Mouse (Mus musculus) lung, embryonic 15.5 days (tissue): ENCODE results near the gene Cfdp1. TPM values are rescaled to one million over a fixed set of nuclear protein-coding genes. Genes with fewer than 3 reads are reported as not detected.

Experiments used
- ATAC-seq: fragments of 200-750 bp; cut with Nextera tagmentation; 2 replicates; pipeline ENCODE4 v1.8.0; 2017; ENCODE audit warnings: moderate number of reproducible peaks, borderline replicate concordance; ENCODE audit not compliant: low FRiP score, low TSS enrichment; ENCODE audit errors: extremely low read depth
- H3K27ac ChIP-seq: fragments of 300-500 bp; sonication (generic); 2 replicates; pipeline ENCODE4 v1.5.1; 2015; ENCODE audit warnings: moderate library complexity, mild to moderate bottlenecking, inconsistent platforms
- H3K27me3 ChIP-seq: fragments of 300-500 bp; sonication (generic); 2 replicates; pipeline ENCODE4 v1.6.1; 2015; ENCODE audit warnings: inconsistent platforms
- H3K36me3 ChIP-seq: fragments of 300-500 bp; sonication (generic); 2 replicates; pipeline ENCODE4 v1.6.1; 2015; ENCODE audit warnings: inconsistent platforms
- H3K4me1 ChIP-seq: fragments of 300-500 bp; sonication (generic); 2 replicates; pipeline ENCODE4 v1.6.1; 2015; ENCODE audit warnings: inconsistent platforms
- H3K4me2 ChIP-seq: fragments of 300-500 bp; sonication (generic); 2 replicates; pipeline ENCODE4 v1.6.1; 2015; ENCODE audit warnings: inconsistent platforms, mild to moderate bottlenecking, moderate library complexity
- H3K4me3 ChIP-seq: fragments of 300-500 bp; sonication (generic); 2 replicates; pipeline ENCODE4 v1.5.1; 2015; ENCODE audit warnings: mild to moderate bottlenecking, inconsistent platforms
- H3K9ac ChIP-seq: fragments of 300-500 bp; sonication (generic); 2 replicates; pipeline ENCODE4 v1.6.1; 2015; ENCODE audit warnings: inconsistent platforms
- H3K9me3 ChIP-seq: fragments of 300-500 bp; sonication (generic); 2 replicates; pipeline ENCODE4 v1.6.1; 2016; ENCODE audit warnings: inconsistent platforms
- WGBS: fragments of 180-500 bp; shearing (Covaris S2); methylation state at CpG from one replicate; pipeline ENCODE4 v1.1.7; 2015; 5-methylcytosine and 5-hydroxymethylcytosine counted together
- polyA plus RNA-seq: library from polyadenylated mRNA; unstranded; fragments of >200 nt; fragmentation: Nextera tagmentation; extraction: Ambion mirVana; gene quantifications from 2 replicates; pipeline ENCODE4 v1.2.1, GENCODE M21; 2015

The Cfdp1 gene
- polyA plus RNA-seq, 1 experiment from 2014 or later: 203 TPM

DNA sequence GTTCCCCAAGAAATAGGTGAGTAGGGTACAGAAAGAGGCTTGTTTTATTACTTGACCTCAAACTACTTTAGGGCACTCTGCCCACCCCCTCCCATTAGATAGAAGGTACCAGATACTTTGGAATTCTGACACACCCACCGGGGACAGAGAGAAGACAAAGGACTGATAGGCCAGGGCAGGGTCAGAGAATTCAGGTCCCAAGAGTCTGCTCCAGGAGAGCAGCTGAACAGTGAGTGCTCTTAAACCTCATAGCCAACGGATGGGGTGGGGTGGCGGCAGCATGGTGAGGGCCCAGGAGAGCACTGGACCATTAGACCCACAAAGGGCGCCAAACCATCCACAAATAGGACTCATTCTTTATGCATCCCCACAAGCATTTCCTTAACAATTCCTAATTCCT is 88.5 kb downstream of the Cfdp1 start:
- no peak overlapping the region for H3K27ac ChIP-seq
- peaks cover 5% of the 10 kb centered on the region for H3K4me1 ChIP-seq
- no peak for ATAC-seq
- no peaks in the 10 kb centered on the region for H3K9me3 ChIP-seq
- H3K4me2 ChIP-seq: no peak overlapping the region
- H3K4me3 ChIP-seq: no peak overlapping the region
- H3K9ac ChIP-seq: no peak overlapping the region
- no peaks in the 10 kb centered on the region for H3K27me3 ChIP-seq
- WGBS: 87% methylated on average over 4 of the region's 4 CpGs
- peaks cover 27% of the 10 kb centered on the region for H3K36me3 ChIP-seq

DNA sequence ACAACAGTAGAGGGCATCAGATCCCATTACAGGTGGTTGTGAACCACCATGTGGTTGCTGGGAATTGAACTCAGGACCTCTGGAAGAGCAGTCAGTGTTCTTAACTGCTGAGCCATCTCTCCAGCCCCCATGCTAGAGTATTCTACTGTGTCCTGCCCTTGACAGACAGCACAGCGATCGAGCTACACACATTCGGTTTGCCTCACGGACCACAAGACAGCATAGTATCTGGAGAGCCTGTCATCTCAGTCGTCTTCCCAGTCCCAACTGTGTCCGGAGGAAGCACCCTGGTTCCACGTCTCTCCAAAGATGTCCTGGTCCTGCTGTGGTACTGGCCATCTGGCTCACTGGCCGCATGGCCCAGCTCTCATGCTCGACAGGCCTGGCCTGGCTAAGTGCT is 89.0 kb downstream of the Cfdp1 start:
- Histone ChIP-seq H3K4me3 (no peak overlapping the region), H3K9ac (no peak overlapping the region), H3K27me3 (no peaks in the 10 kb centered on the region), H3K27ac (no peak overlapping the region), H3K36me3 (peaks cover 27% of the 10 kb centered on the region), H3K4me1 (peaks cover 2% of the 10 kb centered on the region), H3K4me2 (no peak overlapping the region), H3K9me3 (no peaks in the 10 kb centered on the region)
- no peak for ATAC-seq
- 95% methylated on average over 9 of the region's 9 CpGs for WGBS

DNA sequence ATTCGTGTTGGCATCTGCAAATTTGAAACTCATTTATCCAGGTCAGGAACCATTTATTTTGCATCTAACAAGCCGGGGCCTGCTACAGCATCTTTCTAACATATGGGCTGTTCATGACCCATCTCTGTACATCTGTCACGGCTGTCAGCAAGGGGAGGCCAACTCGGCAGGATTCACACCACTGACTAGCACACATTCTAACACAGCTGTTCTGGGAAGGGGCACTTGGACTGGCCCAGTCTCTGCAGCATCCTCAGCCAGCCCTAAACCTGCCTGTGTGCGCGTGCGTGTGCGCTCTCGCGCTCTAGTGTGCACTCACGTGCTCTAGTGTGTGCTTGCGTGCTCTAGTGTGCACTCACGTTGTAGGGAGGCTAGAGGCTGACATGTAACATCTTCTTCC is 93.4 kb downstream of the Cfdp1 start:
- Histone ChIP-seq H3K4me2 (no peak overlapping the region), H3K27ac (no peak overlapping the region), H3K4me1 (no peaks in the 10 kb centered on the region), H3K9me3 (no peaks in the 10 kb centered on the region), H3K27me3 (no peaks in the 10 kb centered on the region), H3K36me3 (peaks cover 5% of the 10 kb centered on the region; the same call in 1 of the 2 replicates), H3K9ac (no peak overlapping the region), H3K4me3 (no peak overlapping the region)
- WGBS: 76% methylated on average over 13 of the region's 13 CpGs
- no peak for ATAC-seq

DNA sequence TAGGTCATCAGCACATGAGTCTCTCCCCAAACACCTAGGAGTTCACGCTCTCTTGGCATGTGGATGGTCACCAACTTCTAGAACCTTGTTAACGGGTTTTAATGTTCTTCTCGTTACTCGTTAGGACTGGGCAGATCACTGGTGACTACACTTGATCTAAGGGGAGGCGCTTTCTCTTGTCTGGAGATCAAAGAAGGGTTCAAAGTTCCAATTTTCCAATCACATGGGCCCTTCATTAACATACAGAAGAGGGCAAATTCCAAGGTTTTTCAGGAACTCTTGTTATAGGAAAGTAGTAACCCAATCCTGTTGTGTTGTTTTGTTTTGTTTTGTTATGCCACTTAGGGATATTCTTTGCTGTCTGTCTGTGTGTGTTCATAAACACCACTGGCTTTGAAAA is 95.3 kb downstream of the Cfdp1 start:
- Histone ChIP-seq H3K27me3 (no peaks in the 10 kb centered on the region), H3K4me3 (no peak overlapping the region), H3K27ac (no peak overlapping the region), H3K4me2 (no peak overlapping the region), H3K9me3 (no peaks in the 10 kb centered on the region), H3K9ac (no peak overlapping the region), H3K4me1 (peaks cover 14% of the 10 kb centered on the region), H3K36me3 (no peaks in the 10 kb centered on the region)
- 86% methylated on average over 5 of the region's 5 CpGs for WGBS
- ATAC-seq: no peak

DNA sequence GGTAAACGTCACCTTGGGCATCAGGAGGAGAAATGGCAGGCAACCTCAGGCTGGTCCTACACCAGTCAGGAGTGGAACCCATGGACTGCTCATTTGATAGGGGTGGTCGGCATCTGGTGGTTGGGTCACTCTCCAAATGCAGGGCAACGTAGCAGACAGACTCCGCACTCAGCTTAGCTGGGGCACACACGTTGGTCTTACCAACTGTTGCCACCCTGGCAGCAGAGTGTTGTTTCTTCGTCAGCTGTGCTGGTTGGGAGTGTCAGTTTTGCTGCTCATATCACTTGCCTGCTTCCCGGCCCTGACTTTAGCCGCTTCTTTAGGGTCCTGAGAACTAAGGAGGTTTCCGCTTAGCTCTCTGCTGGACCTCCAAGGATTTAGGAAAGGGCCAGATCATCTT is 96.5 kb downstream of the Cfdp1 start:
- WGBS: 85% methylated on average over 9 of the region's 9 CpGs
- H3K4me1 ChIP-seq: peaks cover 17% of the 10 kb centered on the region
- no peaks in the 10 kb centered on the region for H3K27me3 ChIP-seq
- no peak for ATAC-seq
- no peak overlapping the region for H3K4me3 ChIP-seq
- H3K9ac ChIP-seq: no peak overlapping the region
- no peak overlapping the region for H3K4me2 ChIP-seq
- H3K9me3 ChIP-seq: no peaks in the 10 kb centered on the region
- H3K27ac ChIP-seq: no peak overlapping the region
- H3K36me3 ChIP-seq: no peaks in the 10 kb centered on the region

DNA sequence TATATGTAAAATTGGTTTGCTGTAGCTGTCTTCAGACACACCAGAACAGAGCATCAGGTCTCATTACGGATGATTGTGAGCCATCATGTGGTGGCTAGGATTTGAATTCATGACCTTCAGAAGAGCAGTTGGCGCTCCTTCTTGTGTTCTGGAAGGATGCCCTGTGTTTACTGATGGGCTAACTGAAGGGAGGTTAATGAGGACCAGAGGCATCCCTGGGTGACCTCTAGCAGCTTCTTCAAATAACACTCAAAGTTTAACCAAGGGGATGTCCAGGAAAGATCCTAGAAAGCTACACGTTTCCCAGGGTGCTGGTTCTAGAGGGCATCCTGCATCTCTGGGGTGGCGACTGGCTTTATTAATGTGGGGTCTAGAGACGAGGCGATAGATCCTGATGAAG is 99.4 kb downstream of the Cfdp1 start:
- Histone ChIP-seq H3K36me3 (no peaks in the 10 kb centered on the region), H3K4me1 (peaks cover 21% of the 10 kb centered on the region), H3K4me3 (no peak overlapping the region), H3K9ac (no peak overlapping the region), H3K4me2 (no peak overlapping the region), H3K27me3 (no peaks in the 10 kb centered on the region), H3K27ac (no peak overlapping the region), H3K9me3 (no peaks in the 10 kb centered on the region)
- 71% methylated on average over 6 of the region's 6 CpGs for WGBS
- ATAC-seq: no peak

DNA sequence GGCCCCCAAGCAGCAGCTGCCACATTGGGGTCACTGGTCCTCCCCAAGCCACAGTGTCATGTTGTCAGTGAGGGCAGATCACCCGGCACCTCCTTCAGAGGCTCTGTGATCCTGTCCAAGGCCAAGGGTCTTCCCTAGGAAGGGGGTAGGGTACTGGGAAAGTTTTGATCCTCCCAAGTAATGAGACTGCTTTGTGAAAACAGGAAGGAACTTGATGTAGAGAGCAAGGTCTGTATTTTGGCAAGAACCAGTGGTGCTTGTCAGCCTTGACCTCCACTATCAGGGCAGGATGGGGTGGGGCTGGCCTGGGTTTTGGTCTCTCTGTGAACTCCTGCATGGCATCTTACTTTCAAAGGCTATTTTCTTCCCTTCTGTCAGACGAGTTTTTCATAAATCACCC is 100.0 kb downstream of the Cfdp1 start:
- peaks cover 21% of the 10 kb centered on the region for H3K4me1 ChIP-seq
- H3K36me3 ChIP-seq: no peaks in the 10 kb centered on the region
- WGBS: 23% methylated on average over 2 of the region's 2 CpGs
- no peaks in the 10 kb centered on the region for H3K9me3 ChIP-seq
- H3K27ac ChIP-seq: peak overlapping the region; percentile 5
- no peak overlapping the region for H3K4me2 ChIP-seq
- H3K9ac ChIP-seq: no peak overlapping the region
- ATAC-seq: peak; percentile 52; the same call in 1 of the 2 replicates
- H3K27me3 ChIP-seq: no peaks in the 10 kb centered on the region
- no peak overlapping the region for H3K4me3 ChIP-seq

DNA sequence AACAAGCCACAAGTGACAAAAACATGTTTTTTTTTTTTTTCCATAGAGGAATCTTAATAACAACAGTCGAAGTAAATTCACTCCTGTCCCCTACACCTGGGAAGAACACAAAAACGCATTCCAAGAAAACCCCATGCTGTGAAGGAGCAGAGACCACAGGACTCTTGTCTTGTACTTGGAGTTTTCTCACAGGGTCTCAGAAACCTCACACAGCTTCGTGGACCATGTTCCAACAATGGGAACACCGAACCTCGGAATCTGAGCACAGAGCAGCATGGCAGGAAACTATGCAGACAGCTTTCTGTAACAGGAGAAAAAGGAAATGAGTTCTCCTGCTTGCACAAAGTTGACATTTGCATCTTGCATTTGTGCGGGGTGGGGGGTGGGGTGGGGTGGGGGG is 105.3 kb downstream of the Cfdp1 start:
- Histone ChIP-seq H3K4me2 (no peak overlapping the region), H3K4me1 (peaks cover 39% of the 10 kb centered on the region), H3K9me3 (no peaks in the 10 kb centered on the region), H3K27me3 (no peaks in the 10 kb centered on the region), H3K9ac (no peak overlapping the region), H3K36me3 (no peaks in the 10 kb centered on the region), H3K27ac (no peak overlapping the region), H3K4me3 (no peak overlapping the region)
- 44% methylated on average over 6 of the region's 6 CpGs for WGBS
- ATAC-seq: no peak

DNA sequence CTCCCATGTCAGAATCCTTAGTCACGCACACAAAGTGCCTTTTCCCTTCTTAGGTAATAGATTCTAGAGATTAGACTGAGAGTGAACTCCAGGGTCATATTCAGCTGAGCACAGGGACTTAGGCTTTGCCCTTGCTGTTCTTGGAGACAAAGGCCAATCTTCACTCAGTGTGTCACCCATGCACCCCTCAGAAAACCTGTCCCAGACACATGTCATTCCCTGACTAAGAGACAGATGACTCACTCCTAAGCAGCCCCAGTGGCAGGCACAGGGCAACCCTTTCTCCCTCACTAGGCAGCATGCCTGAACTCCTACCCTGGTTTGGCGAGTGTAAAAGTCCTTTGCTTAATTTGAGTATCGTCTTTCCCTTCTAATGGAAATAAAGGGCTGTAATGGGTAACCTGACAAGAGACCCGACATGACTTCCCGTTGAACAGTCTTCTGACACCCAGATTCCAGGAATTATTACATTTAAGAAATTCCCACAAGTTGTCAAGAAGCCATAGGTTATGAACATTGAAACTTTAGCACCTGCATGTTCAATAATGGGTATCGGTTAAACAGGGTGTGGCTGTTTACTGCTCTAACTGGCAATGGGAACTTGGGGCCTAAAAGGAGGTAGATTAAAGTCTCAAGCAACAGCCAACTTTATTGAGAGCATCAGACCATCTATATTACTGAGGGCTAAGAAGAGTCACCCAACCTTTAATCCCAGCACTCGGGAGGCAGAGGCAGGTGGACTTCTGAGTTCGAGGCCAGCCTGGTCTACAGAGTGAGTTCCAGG is 106.0 kb downstream of the Cfdp1 start:
- H3K9me3 ChIP-seq: no peaks in the 10 kb centered on the region
- no peaks in the 10 kb centered on the region for H3K27me3 ChIP-seq
- WGBS: 82% methylated on average over 8 of the region's 8 CpGs
- H3K36me3 ChIP-seq: no peaks in the 10 kb centered on the region
- H3K9ac ChIP-seq: no peak overlapping the region
- H3K4me1 ChIP-seq: peaks cover 36% of the 10 kb centered on the region
- no peak overlapping the region for H3K4me2 ChIP-seq
- no peak for ATAC-seq
- H3K27ac ChIP-seq: no peak overlapping the region
- H3K4me3 ChIP-seq: no peak overlapping the region

DNA sequence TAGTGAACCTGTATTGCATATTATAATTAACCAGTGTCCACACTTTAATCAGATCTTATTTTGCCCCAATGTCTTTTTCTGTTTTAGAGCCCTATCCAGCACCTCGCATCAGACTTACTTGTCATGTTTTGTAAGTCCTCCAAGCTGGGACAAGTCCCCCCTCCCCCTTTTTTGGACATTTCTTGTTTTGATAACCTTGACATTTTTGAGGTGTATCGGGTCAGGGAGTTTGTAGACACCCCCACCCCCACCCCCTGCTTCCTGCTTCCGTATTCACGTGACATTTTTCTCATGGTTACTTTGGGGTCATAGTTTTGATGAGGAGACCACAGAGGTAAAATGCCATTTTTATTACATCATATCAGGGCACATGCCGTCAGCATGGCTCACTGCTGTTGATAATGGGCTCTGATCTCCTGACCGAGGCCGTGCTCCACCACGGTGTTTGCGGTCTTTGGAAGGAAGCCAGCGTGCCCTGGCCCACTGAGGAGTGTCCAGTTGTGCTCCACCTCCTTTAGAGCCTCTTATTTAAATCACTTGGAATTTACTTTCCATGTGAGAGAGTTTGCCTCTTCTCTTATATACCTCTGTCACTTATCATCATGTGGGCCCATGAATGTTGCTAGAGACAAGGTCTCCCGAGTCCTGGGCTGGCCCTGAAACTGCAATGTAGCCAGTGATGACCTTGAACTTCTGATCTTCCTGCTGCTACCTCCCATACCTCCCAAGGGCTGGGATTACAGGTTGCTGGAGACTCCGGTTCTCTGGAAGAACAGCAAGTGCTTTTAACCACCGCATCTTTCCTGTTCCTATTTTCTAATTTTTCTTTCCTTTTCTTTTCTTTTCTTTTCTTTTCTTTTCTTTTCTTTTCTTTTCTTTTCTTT is 107.3 kb downstream of the Cfdp1 start:
- peak overlapping the region; percentile 84 for H3K27ac ChIP-seq
- H3K9me3 ChIP-seq: no peaks in the 10 kb centered on the region
- 38% methylated on average over 13 of the region's 13 CpGs for WGBS

DNA sequence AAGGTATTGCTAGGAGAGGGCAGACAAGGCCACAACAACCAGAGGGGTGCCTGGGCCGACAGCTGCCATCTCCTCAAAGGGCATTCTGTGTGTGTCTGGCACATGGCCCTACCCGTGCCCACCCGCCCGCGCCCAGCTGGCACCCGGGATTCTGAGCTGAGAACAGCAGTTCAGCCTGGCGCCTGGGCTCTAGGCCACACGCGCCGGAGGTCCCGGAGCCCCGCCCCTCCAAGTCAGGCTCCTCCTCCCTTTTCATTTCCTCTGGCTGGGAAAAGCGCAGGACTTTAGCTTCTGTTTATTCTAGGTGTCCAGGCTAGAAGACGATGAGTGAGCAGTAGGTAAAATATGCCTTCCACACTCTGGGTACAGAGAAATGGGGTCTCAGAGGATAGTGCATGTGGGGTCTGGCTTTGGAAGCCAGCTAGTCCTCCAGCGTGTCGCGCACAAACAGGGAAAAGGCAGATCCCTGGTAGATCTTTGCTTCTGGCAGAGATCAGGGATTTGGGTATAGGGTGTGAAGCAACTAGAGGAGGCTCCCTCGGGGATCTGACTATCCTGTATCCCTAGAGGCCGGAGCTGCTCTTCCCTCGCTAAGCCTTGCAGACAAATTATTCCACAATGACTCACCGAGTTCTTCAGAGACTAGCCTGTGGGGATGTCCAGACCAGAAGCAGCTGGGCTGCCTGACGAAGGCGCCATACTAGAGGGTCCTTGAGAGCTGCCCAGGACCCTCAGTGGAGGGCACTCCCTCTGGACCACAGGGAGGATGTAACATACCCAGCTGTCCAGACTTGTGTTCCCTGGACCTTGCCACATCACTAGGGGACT is 108.3 kb downstream of the Cfdp1 start:
- peak; percentile 58; the same call in 1 of the 2 replicates for ATAC-seq
- Histone ChIP-seq H3K9ac (peak overlapping the region; percentile 31), H3K4me2 (peak overlapping the region; percentile 59), H3K9me3 (no peaks in the 10 kb centered on the region), H3K36me3 (no peaks in the 10 kb centered on the region), H3K27ac (peak overlapping the region; percentile 84), H3K27me3 (no peaks in the 10 kb centered on the region), H3K4me1 (peaks cover 54% of the 10 kb centered on the region), H3K4me3 (peak overlapping the region; percentile 35)
- WGBS: 4% methylated on average over 23 of the region's 23 CpGs

More for the DNA sequence above, 107.3 kb downstream of the Cfdp1 start:
- no peaks in the 10 kb centered on the region for H3K36me3 ChIP-seq
- ATAC-seq: no peak
- no peaks in the 10 kb centered on the region for H3K27me3 ChIP-seq
- H3K4me2 ChIP-seq: peak overlapping the region; percentile 59; the same call in 1 of the 2 replicates
- peaks cover 44% of the 10 kb centered on the region for H3K4me1 ChIP-seq
- H3K4me3 ChIP-seq: no peak overlapping the region
- H3K9ac ChIP-seq: no peak overlapping the region
